Mouse (Mus musculus): ENCODE measurements around the gene Cd22. TPM values are rescaled to one million over a fixed set of nuclear protein-coding genes. Genes with fewer than 3 reads are reported as not detected.
A peak's percentile ranks its signal among the peaks of the same experiment; 100 is the strongest.
"Not testable (repeated sequence)": the region's sequence is repeated elsewhere in the genome, so short reads cannot be mapped to it uniquely, and the experiment has no call there.

Cd22 gene
- 10 to 100 TPM; 10.5 to 17.5 (median 12.3) TPM for polyA plus RNA-seq (2017; shearing (Covaris generic))

DNA sequence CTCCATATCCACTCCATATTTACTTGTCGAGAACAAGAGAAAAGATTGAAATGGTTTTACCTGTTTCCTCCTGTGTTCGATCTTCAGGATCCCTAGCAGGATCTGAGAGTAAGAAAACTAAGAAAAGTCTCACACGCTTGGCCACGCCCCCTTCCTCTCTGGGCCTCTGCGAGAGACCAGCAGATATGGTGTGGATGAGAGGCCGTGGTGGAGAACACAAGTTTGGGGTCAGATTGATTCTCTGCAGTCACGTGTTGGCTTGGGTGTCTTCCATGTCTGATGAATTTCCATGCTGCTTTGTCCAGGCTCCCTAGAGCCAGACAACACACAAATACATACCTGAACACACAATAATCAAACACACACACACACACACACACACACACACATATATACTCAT lies at the start of gene Cd22:
Gene Cd22, minus strand, starts transcription at position 167 of the 400 bp plus-strand sequence.
- ATAC-seq: no peak

DNA sequence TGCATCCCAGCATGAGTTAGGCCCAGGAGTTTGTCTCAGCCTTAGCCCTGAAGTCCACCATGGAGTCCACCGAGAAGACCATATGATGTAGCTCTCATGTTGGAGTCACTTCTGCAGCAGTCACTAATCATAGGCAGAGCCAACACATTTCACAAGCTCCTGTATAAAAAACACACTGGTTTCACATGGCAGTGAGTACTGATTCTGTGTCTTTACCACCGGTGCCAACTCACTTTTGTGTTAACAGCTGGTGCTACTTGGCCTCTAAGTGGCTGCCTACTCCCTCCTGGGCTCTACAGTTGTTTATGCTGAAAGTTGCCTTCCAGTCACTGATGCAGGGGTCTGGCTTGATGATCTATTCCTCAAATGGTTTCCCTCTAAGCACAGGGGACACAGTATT lies 44.4 kb upstream of the Cd22 start, which contains the start of gene Hamp2:
Gene Hamp2, minus strand, starts transcription at position 101 of the 400 bp plus-strand sequence.
- not testable (repeated sequence) for ATAC-seq

DNA sequence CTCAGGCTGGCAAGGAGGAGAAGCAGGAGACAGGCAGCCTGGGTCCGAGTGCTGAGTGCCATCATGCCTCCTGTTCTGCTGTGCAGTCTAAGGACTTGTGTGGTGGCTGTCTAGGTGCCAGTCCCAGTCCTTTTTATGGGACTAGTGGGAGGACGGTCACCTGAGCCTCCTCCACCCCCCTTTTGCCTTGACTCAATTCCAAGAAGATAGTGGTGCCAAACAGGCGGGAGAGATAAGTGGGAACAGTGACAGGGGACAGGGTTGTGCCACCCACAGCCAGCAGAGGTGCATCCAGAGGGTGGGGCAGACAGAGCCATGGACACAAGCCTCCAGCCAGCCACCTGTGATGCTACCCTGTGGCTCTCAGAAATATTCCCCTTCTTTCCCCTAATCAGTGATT lies 43.9 kb upstream of the Cd22 start:
- ATAC-seq: no peak

DNA sequence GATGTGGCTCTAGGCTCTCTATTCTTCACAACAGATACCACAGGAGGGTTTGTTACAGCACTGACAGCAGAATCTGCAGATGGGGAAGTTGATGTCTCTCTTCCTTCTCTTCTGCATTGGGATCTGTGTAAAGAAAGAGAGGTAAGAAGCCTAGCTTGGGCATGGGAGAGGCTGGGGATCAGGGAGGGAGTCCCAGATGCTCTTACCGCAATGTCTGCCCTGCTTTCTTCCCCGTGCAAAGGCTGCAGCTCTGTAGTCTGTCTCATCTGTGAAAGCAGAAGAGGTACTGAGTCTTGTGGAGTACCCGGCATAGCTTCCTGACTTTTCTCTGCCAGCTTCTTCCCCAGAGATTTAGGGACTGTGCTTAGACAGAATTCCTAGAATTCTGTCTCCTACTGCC lies 42.3 kb upstream of the Cd22 start:
- not testable (repeated sequence) for ATAC-seq

DNA sequence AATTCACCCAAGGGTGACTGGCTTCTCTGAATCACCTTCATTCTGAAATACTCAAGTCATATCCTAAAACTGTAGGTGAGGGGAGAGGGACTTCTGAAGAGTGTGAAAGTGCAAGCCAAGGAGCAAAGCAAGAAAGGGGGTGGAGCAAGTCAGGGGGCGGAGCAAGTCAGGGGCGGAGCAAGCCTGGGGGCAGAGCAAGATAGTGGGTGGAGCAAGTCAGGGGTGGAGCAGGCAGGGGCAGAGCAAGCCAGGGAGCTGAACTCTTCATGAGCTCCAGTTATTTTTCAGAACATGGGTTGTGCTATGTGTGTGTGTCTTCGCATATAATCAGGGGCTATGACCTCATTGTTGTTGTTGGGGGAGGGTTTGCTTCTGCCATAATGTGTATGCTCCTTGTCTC lies 40.1 kb upstream of the Cd22 start:
- no peak for ATAC-seq

DNA sequence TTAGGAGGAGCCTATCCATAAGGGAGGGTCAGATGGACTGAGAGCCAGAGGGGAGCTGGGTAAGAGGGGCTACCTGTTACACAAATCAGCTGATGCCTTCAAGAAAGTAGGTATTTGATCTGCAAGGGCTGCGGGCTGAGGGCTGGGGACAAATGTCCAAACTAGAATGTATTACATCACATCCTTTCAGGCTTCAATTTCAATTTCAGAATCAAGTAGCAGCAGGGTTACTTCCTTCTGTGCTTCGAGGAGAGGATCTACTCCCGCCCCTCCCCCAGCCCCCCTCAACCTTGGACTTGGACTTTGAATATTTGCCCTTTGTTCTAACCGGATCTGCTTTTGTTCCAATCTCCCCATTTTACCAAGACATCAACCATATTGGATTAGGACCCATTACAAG lies 37.1 kb upstream of the Cd22 start:
- ATAC-seq: no peak

DNA sequence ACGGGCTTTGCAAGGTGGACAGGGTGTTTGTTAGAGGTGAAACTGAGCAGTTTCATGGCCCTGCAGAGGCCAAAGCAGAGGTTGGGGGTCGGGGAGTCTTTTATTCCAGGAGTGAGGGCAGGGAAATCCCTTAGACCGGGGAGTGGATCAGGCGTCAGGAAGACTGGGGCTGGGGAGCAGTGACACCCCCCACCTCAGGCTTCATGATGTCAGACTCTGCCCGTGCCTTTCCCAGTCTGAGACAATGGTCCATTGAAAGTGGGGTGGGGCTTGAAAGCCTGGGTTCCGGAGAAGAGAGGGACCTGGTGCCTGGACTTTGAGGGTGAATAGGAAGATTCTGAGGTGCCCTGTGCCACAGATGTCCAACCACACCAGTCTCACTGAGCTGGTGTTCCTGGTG lies 36.6 kb upstream of the Cd22 start:
- no peak for ATAC-seq

DNA sequence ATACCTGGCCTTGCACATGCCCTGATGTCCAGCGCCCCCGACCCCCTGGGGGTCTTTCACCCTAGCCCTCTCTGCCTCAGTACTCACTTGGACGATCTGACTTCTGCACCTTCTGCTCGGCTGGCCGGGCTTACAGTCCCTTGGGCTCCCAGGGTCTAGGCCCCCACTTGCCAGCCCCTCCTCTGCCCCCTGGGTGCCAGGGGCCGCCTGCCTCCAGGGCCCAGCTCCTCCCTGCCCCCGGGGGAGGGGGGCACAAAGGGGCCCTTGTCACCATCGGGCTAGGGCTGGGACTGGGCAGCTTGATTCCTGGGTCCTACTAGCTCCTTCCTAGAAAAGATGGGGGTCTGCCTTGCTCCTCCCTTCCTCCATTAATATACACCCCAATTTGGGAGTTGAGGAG lies 34.6 kb upstream of the Cd22 start, which contains the start of gene Mag:
Gene Mag, minus strand, starts transcription at position 142 of the 400 bp plus-strand sequence.
- ATAC-seq: no peak

DNA sequence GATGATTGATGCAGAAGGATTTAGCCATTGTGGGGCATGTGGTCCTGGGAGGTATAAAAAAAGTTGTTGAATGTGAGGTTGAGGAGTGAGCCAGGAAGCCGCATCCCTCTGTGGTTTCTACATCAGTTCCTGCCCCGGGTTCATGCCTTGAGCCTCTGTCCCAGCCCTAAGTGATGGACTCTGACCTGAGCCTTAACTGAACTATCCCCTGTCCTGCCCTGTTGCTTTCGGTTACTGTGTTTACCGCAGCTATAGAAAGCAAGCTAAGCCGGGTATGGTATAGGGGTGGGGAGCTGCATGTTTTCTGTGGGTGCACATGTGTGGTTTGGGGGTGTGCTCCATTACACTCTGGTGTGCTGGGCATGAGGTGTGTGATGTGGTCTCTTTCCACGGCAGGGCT lies 29.6 kb upstream of the Cd22 start:
- no peak for ATAC-seq

DNA sequence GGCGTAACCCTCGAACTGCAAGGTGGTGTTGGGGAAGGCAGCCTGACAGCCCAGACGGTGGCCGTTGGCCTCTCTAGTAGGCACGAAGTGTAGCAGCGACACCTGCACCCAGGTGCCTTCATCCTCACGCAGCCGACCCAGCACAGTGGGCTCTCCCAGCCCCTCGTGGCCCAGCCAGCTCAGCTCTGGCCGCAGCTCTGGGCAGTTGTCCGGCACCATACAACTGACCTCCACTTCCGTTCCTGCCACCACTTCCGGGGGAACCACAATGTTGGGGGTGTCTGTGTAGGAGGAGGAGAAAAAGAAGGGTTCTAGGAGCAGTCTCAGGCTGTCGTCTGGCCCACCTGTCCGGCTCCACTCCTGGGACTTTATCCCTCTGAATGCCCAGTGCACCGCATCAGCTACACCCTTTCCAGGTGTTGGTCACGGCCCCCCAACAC lies 28.9 kb upstream of the Cd22 start:
- ATAC-seq: no peak

DNA sequence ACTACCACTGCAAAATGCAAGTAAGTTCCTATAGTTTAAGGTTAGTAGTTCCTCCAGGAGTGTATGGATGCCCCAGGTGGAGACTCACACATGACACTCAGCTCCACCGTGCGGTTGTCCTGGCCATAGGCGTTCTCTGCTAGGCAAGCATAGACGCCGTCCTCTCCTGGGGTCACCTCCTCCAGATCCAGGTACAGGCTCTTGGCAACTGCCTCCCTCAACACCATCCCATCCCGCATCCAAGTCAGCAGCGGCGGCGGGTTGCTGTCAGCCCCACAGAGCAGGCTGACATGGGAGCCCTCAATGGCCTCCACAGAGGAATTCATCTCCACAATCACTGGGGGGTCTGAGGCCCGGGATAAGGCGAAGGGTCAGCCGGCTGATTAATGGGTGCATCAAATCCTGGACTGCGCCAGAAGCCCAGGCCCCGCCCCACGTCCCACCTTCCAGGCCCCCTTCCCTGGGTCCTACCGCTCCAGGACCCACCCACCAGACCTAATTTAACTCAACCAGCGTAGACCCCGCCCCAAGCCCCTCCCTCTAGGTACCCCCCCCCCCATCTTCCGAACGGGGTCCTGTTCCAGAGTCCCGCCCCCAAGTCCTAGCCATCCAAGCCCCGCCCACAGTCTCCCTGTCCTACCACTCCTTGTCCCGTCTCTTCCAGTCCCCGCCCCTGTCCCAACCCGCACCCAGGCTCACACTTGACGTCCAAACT lies 28.3 kb upstream of the Cd22 start:
- ATAC-seq: no peak

DNA sequence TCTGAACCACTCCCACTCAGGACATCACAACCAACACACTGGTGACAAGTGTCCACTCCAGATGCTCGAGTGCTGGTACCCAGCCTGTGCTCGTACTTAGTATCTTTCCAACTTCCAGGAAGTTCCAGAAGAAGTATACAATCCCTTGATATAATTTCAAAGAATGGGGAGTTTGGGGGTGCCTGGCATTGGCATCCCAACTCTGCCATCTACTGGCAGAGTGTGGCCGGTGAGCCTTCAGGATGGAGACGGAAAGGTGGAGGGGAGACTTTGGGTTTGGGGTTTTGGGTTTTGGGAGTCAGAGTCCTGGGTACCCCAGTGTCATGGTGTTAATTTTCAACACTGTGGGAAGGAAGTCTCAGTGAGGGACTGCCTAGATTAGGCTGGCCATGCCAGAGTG lies 23.9 kb upstream of the Cd22 start:
- ATAC-seq: no peak

DNA sequence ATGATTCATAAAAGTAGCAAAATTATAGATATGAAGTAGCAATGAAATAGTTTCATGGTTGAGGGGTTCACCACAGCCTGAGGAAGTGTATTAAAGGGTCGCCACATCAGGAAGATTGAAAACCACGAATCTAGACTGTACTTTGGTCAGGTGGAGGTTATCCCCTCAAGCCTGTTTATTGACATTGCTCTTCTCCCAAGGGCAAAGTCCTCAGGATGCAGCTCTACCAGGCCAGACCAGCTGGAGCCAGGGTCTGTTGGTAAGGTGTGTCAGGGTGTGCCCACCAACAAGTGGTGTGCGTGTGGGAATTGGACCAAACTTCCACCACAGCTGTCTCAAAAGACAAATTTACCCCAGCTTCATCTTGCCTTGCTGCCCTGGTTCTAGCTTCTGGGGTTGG lies 15.1 kb upstream of the Cd22 start:
- no peak for ATAC-seq

DNA sequence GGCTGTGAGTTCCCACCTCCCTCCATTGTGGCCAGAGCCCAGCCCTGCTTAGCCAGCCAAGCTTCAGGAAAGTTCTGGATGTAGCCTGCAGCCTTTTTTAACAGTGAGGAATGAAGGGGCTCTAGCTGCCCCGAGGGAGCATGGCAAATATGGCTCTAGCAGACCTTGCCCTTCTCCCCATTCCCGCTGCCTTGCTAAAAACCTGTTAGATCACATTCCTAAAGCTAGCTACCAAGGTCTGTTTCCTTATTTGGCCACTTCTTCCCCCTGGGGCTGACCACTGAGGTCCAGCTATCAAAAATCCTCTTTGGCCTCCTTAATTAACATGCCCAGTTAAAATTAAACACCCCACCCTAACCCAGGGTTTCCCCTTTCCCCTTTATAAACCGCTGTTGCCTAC lies 12.4 kb upstream of the Cd22 start:
- no peak for ATAC-seq

DNA sequence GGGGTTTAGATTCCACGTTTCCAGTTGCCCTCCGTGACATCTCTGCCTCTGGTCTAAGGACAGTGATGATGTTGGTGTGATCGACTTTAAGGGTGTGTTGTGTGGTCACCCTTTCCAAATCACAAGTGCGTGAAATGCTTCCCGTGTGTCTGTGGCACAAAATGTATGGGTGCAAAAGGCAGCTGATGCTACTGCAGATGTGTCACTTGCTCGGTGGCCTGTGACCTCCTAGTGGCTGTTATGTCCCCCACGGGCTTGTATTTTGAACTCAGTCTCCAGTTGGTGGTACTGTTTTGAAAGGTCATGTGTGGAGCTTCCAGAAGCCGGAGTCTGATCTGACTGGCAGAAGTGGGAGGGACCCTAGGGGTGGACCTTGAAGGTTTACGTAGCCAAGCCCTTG lies 11.6 kb upstream of the Cd22 start:
- no peak for ATAC-seq

DNA sequence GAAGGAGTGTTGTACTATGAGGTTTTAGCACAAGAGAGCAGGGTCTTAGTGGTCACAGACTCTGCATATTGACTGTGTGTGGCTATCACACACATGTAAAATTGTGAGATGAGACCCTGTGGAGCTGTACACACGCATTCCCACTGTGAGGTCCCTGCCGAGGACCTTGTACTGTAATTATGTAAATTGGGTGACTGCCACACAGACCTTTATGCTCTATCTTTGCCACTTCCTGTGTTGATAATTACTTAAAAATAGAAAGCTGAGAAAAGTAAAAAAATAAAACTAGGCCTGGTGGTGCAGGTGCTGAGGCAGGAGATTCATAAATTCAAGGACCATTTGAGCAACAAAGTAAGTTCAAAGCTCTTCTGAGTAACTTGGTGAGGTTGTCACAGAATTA lies 10.5 kb upstream of the Cd22 start:
- ATAC-seq: peak; percentile 55

DNA sequence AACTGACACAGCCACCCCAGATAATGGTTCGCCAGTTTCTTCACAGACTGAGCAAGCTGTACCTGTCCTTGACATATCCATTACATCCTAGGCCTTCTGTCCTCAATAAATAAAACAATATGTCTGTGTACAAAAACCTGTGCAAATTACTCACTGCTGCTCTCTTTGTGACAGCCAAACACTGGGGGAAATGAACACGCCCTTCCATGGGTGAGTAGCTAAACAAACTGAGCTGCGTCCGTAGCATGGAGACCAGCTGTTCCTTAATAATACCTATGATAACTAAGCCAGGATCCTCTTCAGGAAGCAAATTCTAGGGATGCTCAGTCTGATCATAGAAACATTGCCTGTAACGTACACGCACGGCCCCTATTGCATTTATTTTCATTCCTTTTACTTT lies 8.6 kb upstream of the Cd22 start:
- ATAC-seq: no peak

DNA sequence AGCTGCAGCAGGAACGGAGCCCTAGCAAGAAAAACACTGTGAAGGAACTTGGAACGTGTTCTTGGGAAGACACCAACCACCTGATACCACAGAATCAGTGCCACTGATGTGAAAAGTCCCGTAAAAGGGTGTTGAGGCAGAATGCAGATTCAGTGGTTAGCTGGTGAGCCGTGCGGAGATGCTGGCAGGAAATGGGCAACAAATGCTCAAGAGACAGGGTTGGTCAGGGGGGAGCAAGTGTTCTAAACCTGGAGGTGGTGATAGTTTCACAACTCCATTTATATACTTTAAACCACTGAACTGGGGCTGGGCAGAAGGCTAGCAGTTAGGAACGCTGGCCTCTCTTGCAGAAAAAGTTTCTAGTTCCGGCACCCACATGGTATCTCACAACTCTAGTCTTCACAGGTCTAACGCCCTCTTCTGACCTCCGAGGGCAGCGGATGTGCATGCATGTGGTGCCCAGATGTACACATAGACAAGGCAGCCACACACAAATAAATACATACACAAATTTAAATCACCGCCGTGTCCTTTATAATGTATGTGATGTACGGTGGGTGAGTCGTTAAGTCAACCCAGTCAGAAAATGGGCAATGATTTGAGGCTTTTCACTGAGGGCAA lies 7.5 kb upstream of the Cd22 start:
- ATAC-seq: peak; percentile 88

DNA sequence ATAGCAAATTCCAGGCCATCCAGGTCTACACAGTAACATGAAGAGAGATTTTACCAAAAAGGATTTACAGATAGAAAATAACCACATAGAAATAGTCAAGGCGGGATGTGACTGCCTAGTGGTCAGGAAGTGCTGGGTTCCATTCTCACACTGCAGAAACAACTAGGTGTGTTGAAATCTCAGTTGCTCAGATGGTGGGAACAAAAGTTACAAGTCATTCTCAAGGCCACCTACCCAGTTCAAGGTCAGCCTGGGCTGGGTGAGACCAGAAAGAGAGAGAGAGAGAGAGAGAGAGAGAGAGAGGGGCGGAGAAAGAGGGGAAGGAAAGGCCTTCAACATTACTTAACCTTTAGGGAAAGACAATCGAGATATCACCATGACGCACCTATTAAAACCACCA lies 6.7 kb upstream of the Cd22 start:
- ATAC-seq: no peak

DNA sequence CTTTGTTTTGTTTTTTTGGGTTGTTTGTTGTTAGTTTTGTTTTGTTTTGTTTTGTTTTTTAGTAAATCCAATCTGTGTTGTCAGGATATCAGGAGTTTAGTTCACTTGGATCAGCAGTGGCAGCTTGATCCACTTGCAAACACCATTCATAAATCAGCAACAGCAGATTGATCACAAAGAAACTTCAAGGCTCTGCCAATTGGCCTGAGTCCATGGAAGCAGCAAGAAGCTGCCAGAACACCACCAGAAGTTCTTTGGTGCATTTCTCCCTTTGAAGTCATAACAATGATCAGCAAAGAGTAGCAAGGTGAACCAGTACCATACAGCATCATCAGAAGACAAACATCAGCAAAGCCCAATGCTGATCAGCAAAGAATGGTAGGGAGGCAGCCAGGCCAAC lies 3.9 kb upstream of the Cd22 start:
- no peak for ATAC-seq

DNA sequence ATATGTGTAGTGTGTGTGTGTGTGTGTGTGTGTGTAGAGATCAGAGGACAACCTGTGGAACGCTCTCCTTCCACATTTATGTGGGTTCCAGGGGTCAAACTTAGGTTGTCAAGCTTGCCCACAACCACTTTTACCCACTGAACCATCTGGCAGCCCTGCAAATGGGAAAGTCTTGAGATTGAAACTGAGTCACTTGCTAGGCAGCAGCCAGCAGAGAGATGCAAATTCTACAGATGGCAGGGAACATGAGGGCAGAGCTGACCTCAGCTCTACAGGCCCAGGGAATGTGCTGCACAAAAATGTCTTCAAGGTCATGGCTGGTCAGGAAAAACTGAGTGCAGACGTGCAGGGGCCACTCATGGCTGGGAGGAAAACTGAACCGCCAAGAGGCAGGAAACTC lies 1.2 kb upstream of the Cd22 start:
- ATAC-seq: no peak

DNA sequence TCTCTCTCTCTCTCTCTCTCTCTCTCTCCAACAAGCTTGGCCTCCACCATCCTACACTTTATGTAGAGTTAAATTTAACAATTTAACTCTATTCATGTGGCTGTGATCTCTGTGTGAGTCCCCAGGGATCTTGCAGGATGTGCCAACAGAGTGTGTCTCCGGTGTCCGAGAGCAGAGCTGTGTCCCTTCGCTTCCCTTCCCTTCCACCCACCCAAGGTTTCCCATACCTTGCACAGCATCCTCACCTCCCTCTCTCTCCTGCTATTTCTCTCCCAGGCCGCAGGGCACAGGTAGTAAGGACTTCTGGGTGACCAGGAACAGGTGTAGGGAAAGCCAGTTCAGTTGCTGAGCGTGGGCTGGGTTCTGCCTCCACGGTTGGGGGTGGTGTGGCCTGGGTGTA lies 1.2 kb downstream of the Cd22 start:
- no peak for ATAC-seq

DNA sequence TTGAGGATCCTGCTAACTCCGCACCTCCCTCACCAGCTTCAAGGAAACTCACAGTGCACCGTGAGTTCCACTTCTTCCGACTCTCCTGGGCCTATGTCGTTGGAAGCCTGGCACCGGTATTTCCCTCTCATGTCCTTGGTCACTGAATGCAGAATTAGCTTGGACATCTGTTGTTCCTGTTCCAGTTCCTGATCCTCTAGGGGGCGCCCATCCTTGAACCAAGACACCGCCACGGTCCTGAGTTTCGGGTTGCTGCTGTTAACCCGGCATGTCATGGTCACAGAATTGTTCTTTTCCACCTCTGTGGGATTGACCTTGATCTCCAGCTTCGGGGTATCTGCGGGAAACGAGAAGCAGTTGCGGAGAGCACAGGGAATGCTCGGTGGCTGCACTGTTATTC lies 7.1 kb downstream of the Cd22 start:
- no peak for ATAC-seq

DNA sequence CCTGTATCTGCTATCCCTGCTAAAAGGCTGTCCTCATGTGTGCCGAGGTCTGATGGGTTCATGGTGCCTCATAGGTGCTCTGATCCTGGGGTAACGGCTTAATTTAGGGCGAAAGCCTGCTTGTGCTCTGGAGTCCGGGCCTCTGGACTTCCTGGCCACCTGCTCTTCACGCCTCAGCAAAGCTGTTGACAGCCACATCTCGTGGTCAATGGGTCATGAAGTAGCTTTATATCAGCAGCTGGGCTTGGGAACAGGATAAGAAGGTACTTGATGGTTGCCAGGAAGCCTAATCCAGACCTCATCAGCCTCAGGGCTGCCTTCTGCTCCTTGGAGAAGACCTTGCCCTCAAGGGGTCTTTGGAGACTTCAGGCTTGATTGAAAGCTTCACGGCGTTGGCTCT lies 16.8 kb downstream of the Cd22 start:
- ATAC-seq: no peak

DNA sequence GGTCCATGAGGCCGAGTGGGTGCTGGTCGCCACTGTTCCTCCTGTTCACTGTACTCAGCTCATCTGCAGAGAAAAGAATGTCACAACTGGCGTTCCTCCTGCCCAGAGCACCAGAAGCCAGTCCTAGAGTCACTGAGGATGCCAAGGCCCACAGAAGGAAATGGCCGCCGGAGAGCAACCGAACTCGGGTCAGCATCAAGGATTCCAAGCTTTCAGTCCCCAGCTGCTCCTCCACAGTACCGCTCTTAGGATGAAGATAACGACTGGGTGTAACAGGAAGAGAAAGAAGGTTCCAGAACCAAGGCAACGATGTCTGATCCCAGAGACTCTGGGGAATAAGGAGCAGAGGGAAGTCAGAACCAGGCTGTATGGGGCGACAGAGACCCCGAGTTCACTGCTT lies 18.7 kb downstream of the Cd22 start, which contains the start of gene Ffar1:
Gene Ffar1, minus strand, starts transcription at position 101 of the 400 bp plus-strand sequence.
- no peak for ATAC-seq
